Mouse (Mus musculus) mouse trophoblast stem cell (cell line): ENCODE data around the gene Trmt13.
"Not testable (repeated sequence)": the region's sequence is repeated elsewhere in the genome, so short reads cannot be mapped to it uniquely, and the experiment has no call there.

Experiments used
- in situ Hi-C, 2 experiments: fragments of 300-500 bp; cut with MseI, MboI; formaldehyde crosslinking; loops; 2 replicates in 1 of 2; 3 replicates in 1 of 2; pipeline ENCODE4 v1.15.1; 2025

The Trmt13 gene

DNA sequence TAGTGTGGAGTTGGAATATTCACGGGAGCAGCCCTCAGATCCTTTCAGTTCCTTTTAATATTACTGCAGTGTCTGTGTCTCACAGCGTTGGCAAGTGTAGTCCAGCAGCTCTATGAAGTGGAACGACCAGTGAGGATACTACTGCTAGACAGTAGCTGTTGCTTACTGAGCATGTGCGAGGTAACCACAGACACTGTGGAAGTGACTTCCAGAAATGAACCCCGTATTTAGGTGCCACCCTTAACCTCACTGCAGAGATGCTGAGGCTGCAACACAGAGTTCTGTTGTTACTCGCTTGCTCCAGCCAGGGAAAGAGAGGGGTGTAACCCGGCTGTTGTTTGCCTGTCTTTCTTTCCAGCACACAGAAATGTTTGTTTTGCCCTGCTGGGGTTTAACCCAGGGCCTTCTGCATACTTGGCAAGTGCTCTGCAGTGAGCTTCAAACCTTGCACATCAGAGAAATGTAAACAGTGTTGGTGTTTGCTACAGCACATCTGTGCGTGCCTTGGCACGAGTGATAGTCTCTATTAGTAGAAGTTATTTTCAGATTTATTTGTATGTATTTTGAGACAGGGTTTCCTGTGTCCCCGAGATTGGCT is at the start of gene Trmt13:
Gene Trmt13 (minus strand): TSS at position 293 of the 598 bp plus-strand sequence.
- in situ Hi-C loops, result no loop called here

DNA sequence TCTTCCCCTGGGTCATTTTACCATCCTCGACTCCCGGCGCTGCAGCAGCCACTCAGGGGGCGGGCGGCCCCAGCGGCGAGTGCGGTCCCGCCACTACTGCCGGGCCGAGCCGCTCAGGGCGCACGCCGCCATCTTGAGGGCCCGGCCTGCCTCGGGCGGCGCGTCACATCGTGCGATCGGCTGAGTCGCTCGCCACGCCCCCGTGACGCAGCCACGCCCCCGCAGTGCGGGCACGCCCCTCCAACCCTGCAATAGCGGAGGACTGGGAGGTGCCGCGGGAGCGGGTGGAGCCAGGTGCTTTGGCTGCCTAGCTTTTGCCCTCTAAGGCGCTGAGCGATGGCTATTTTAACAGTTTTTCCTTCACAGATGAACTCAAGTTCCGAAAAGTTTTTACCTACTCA is 48.1 kb upstream of the Trmt13 start, which contains the start of gene Mfsd14a:
Gene Mfsd14a (minus strand): TSS at position 215 of the 401 bp plus-strand sequence.
- in situ Hi-C loops, result no loop called here

DNA sequence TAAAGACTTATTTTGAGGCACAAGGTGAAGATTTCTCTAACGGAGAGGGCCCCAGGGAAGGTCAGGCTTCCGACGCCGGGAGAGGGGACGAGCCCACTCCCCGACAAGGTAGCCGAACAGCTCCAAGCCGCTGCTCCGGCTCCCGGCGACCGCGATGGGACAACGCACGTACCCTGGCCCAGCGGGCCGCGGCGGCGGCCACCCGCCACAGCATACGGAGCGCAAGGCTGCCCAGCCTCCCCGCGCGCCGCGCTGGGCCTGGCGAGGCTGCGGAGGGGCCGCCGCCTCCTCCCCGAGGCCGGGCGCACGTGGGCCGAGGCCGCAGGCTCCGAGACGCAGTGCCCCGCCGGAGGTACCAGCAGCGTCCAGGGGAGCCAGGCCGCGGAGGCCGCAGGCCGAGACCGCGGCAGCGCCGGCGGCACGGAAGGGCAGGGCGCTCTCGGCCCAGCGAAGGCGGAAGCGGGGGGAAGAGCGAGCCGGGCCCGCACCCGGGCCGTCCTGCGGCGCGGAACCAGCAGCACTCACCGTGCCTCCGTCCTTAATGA is 47.6 kb upstream of the Trmt13 start:
- in situ Hi-C loops, result no loop called here

DNA sequence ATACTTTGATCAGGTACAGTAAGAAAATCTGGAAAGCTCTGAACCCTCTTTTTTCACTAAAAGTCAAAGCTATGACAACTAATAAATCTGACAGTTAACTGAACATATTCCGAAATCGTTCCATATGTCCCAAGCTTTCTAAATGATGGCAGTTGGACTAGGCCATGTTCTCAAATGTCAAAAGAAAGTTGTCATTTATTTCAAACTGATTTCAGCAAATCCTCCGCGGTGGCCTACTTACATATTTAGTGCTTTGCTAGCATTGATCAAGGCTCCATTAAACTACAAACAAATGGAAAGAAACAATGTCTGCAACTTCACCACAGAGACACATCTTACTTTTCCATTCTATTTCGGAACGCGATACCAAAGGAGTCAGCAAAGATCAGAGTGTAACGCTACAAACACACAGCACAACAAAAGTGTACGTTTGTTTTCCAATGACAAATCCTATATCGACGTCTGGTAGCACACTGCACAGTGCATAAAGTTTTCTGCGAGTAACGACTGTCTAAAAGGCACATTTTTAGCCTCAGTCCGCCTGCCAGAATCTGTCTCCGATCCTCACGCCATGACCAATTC is 47.0 kb upstream of the Trmt13 start:
- in situ Hi-C loops, result no loop called here

DNA sequence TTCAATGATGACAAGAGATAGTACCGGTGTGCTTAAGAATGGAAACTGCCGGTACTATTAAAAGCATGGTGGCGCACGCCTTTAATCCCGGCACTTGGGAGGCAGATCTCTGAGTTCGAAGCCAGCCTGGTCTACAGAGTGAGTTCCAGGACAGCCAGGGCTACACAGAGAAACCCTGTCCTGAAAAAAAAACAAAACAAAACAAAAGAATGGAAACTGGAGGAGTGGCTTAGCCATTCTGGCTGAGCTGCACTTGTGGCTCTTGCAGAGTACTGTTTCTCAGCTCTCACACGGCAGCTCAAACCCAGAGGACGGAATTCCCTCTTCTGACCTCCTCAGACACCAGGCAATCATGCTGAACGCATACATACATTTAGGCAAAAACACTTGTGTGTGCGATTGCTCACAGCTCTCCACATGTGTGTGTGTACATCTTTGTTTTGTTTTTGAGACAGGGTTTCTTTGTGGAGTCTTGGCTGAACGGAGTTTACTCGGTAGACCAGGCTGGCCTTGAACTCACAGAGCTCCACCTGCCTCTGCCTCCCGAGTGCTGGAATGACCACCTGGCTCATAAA is 45.6 kb upstream of the Trmt13 start:
- in situ Hi-C loops, result no loop called here

DNA sequence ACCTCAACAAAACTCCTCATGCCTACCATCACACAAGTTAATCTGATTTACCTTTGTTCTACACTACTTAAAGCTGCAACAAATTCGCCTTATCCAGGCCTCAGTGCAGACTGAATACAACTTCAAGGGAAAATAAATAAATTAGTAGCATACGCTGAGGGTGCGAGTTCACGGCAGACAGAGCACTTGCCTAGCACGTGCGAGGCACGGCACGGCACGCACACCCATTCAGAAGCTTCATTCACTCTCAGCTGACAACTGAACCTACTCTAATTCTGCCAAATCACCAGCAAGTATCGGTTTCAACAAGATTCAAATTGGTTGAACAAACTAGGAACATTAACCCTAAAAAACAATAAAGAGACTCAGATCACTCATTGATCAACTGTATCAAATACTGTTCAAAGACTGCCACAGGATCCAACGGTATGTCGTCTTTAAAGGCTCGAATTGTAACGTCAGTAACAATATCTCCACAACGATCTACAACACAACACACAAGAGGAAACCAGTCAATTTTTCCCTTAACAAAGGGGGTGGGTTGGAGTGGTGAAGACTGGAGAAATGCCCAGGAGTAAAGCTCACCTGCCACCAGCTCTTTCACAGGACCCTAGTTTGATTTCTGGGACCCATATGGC is 44.7 kb upstream of the Trmt13 start:
- in situ Hi-C loops, result no loop called here

DNA sequence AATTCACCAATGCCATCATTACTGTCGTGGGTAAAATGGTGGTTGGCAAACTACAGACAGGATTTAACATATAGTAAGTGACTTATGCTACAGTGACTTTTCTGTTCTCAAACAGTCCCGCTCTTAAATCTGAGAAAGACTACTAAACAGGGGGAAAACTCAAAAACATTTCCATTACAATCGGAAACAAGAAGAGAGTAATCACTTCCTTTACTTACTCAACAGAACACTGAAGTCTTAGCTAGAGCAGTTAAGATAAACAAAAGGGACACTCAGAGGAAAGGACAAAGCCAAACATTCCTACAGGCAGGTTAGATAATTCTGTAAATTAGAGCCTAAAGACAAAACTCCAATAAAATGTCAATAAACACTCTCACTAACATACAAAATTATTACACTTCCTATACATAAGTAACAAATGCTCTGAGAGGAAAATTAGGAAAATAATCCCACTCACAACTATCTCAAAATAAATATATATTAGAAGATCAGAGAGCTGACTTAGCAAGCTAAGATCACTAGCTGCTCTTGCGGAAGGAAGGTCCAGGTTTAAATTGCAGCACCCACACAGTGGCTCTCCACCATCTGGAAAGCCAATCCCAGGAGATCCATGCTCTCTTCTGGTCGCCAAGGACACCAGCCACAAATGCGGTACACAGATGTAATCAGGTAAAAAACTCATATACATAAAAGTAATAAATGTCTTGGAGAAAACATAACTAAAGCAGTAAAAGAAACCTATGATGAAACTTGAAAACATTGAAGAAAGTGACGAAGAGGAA is 42.0 kb upstream of the Trmt13 start:
- in situ Hi-C loops, result no loop called here

DNA sequence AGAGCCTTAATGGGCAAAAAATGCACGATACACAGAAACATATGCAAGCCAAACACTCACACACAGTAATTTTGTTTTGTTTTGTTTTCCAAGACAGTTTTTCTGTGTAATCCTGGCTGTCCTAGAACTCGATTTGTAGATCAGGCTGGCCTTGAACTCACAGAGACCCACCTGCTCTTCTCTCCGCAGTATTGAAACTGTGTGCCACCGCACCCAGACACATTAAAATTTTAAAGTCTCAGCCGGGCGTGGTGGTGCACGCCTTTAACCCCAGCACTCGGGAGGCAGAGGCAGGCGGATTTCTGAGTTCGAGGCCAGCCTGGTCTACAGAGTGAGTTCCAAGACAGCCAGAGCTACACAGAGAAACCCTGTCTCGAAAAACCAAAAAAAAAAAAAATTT is 39.7 kb upstream of the Trmt13 start:
- in situ Hi-C loops, result not testable (repeated sequence)

DNA sequence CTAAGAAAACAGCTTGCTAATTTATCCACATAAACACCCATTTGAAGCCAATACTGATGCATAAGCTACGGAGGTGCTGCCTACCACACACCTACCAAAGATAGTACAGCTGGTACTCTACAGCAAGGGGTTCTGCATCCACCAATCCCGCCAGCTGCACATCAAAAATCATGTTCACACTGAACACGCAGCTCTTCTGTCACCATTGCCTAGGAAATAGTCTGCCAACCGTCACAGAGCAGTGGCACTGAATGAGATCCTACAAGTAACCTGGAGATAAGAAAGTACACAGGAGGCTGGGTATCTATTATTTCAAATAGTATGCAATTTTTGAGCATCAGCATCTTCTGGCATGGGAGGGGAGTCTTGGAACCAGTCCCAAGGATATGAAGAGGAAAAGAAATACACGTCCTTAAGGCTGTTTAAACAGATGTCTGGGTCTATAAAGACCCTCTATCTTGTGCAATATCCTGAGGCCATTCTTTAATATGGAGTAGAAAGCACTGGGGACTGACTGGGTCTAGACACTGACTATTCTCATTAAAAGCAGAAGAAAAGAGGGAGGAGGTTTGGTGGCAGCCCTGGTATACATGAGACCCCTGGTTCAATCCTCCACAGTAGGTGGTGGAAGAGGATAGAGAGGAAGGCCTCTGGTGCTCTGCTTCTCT is 39.0 kb upstream of the Trmt13 start:
- in situ Hi-C loops, result no loop called here

DNA sequence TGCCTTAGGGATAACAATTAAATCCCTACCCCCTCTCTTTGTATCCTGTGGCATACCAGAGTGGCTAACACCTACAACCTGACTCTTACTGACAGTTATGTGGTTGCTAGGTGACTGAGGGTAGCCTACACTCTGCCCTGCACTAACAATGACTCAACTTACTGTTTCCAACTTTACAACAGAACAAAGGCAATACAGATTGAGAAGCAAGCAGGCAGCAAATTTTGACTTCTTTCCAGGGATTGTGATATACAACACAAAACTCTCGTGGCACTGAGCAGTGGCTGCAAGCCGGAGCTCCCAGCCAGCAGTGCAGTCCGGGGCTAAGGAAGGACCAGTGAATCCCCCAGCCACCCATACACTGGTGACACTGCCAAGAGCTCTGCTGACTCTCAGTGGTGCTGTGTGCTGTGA is 37.7 kb upstream of the Trmt13 start:
- in situ Hi-C loops, result no loop called here

DNA sequence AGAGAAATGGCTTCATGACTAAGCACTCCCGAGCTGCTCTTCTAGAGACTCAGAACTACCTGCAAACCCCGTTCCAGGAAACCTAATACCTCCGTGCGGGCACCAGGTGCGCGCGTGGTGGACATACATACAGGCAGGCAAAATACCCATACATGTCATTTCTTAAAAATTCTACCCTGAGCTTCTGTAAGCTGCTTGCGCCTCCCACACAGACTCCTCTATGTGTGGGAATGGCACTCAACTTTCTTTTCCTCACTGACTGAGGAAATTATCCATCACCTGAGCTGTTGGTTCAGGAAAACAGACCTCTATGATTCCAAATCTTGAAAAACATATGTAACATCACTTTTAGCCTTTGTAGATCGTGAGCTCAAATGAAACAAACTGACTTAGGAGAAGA is 36.3 kb upstream of the Trmt13 start:
- in situ Hi-C loops, result no loop called here

DNA sequence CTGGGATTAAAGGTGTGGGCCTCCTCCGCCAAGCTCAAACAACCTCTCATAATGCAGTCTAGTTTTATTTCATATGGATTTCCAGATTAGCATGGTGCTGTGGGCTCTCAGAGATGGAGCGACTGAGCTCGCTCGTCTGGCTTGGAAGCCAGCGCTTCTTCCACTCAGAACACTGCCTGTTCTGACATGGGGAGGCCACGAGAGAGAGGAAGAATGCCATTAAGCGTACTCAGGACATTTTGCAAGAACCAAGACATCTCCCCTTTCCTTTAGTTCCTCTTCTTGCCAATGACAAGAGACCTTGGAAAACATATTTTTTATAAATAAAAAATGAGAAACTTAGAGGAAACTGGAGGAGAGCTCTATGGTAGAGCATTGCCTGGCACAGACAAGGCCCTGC is 34.4 kb upstream of the Trmt13 start:
- in situ Hi-C loops, result no loop called here

DNA sequence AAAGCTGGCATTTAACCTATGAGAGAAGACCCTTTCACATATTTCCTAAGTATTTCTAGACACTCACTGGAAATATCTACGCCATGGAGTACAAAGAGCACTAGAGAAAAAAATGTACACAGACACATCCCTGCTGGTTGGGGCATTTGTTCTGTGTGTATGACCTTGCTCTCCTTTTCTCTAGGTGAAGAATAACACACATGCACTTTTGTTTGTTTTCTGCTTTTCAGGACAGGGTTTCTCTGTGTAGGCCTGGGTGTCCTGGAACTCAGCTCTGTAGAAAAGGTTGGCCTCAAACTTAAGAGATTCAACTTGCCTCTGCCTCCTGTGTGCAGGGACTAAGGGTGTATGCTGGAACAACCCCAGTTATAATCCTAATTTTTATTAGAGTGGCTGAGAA is 32.0 kb upstream of the Trmt13 start:
- in situ Hi-C loops, result no loop called here

DNA sequence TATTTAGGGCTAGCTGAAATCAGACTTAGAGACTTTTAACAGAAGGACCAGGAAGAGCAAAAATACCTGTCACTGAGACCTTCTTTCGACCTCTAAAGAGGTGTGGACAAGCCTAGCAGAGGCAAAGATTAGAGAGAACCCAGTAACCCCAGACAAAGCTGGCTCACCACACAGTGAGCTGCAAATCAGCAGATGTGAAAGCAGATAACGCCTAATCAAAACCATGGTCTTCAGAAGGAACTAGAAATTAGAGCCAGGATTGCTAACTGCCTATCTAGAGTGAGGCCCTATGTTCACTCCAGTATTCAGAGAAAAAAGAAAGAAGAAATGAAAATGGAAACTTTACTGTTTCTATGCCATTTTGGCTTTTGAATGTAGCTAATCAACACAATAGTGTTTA is 28.0 kb upstream of the Trmt13 start:
- in situ Hi-C loops, result no loop called here

DNA sequence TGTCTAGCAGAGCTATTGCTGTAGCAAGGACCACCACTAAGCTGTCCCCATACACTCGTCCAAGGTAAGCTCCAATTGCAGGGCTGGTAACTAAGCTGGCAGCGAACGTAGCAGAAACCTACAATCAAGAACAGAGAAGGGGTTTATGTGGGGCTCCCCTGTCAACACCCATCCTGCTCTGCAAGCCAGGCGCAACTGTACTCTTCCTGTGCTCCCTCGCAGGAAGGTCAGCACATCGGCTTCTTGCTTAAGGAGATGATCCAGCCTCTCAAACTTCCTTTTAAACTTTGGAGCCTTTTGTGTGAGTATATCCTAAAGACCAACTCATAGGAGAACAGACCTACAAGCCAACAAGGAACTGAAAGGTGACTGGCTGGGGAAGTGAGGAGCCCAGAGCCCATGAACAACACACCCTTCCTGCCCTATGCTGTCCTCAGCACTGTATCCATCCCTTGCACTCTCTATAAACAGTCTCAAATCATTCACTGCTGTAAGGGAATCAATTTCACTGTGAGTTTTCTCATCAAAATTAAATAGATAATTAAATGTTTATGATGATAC is 27.5 kb upstream of the Trmt13 start:
- in situ Hi-C loops, result no loop called here

DNA sequence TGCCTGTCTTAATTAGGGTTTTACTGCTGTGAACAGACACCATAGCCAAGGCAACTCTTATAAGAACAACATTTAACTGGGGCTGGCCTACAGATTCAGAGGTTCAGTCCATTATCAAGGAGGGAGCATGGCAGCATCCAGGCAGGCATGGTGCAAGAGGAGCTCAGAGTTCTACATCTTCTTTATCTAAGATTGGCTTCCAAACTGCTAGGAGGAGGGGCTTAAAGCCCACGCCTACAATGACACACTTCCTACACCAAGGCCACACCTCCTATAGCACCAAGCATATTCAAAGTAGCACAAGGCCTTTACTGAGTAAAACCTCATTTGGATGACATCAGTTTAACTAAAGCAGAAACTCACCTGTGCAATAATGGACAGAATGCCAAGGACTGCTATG is 25.6 kb upstream of the Trmt13 start:
- in situ Hi-C loops, result no loop called here

DNA sequence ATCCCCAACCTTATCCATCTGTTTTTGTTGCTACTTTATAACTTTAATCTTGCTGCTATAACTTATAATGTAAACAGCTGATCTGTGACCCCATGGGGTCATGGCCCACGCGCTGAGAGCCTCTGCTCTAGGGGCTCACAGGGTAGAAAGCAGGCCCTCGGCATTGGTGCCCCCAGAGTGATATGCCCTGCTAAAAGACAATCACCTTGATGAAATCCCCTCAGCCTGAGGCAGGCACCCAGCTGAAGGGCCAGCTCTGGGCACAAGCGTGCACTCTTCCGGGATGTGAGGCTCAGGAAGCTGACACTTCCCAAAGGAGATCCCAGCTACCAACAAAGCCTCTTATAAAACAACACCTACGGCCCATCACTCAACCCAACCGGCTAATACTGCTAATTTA is 24.2 kb upstream of the Trmt13 start:
- in situ Hi-C loops, result no loop called here

DNA sequence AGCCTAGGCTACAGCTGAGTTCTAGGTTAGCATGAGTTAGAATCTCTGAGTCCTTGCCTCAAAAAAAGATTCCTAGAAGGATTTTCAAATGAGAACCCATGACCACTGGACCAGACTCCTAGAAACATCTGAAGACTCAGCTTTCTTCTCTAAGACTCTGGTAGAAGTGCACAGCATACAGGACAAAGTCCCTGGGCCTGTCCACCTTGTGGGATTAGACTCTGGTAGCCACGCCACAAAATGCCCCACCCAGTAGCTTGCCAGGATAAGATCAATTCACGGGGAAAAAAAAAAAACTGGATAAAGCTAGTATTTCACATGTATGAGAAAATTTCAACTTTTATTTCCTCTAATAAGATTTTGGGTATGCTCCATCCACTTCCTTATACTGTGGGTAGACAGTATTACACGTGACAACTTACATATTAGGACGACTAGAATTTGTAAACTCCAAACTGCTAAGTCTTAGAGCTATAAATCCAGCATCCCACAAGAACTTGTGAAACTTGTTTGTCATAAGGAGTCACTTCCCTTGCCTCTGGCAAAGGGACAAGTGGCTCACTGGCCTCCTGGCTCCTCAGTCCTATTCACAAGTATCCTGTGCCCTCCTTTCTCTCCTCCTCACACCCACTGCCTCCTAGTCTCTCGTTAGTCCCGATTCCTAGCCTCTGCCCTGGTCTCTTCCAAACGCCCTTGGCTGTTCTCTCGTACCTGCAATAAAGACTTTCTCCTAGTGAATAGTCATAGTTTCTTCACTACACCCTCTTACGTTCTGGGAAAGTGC is 23.5 kb upstream of the Trmt13 start:
- in situ Hi-C loops, result no loop called here

DNA sequence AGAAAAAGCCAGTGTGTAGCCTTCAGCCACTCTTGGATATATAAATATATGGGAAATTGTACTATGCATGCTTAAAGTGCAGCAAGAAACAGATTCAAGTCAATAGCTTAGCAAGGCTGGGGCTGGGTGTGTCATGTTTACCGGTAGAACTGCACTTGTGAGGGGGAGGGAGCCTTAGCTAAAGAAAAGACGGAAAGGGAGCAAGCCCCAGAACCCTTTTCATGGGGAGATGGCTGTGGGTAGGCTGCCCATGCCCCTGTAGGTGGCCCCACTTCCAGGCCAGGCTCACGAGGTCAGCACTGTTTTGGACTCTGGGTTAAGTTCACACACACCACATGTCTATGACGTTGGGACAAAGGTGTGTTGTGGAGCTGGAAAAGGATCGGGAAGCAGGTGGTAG is 21.4 kb upstream of the Trmt13 start:
- in situ Hi-C loops, result no loop called here

DNA sequence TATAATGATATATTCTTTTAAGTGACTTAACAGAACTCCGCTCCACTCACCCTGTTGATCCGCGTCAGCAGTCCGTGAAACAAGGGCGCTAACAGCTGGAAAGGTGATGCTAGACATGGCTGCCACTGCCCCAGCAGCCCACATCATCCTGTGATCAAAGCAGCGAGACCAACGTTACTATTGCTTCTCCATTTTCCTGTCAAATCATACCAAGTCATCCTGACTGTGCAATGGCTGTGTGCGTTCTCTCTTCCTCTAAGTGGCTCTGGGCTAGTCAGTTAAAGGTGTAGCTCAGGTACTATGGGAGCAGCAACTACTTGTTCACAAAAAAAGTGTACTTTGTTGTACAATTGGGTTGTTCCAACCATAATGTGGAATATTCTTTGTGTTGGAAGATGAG is 20.5 kb upstream of the Trmt13 start:
- in situ Hi-C loops, result no loop called here
